ENCODE assay signal across 8 mouse cellular contexts in the genomic region with DNA sequence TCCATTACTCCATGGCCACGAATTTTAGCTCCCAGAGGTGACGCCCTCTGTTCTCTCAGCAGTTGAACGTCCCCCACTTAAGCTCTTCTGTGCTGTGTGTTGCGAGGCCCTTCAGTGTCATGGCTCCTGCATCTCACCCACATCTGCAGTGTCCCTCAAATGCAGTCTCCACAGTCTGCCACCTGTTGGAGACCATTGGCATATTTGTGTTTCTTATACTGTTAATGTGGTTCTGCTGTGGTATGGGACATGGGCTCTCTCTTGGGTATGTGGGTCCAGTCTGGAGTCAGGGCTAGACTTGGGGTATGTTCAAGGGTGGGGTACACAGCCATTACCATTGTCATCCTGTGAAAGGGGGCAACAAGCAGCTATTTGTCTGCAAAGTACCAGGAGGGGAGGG. TPM values are rescaled to one million over a fixed set of nuclear protein-coding genes. Genes with fewer than 3 reads are reported as not detected.
DNase-seq lines count a peak whose midpoint lies in the region; ATAC-seq and TF ChIP-seq lines count a peak whose summit lies in the region.

No protein-coding gene starts in this region.

- peaks cover 30% of the 10 kb centered on the region for H3K79me2 ChIP-seq in macrophage (ENCODE audit: inconsistent target)

- H3K9me3 ChIP-seq in heart, embryonic 15.5 days (replicated peaks), result no peaks in the 10 kb centered on the region
- H3K9me3 ChIP-seq in G1E (replicated peaks), result no peaks in the 10 kb centered on the region
- no peaks in the 10 kb centered on the region for H3K9me3 ChIP-seq in forebrain, postnatal 0 days (ENCODE audit: low read length)

- 62% methylated on average over 4 of the region's 4 CpGs for WGBS in heart, embryonic 15.5 days
- WGBS in forebrain, postnatal 0 days, result 78% methylated on average over 4 of the region's 4 CpGs
- 77% methylated on average over 4 of the region's 4 CpGs for WGBS in macrophage (ENCODE audit: missing documents)

- intact Hi-C loops in heart, postnatal 14 days (cut with DNase I), result loop anchor here (2.0 to 5.0 kb wide), 2 partner anchors 78 to 201 kb away; no protein-coding TSS in a partner anchor
- intact Hi-C loops in gastrocnemius, postnatal 14 days (cut with DNase I; ENCODE audit: low total_unique reads), result loop anchor here (5.0 kb wide), 1 partner anchor 79 kb away; no protein-coding TSS in a partner anchor

- peaks cover 20% of the 10 kb centered on the region for H3K4me1 ChIP-seq in heart, embryonic 15.5 days (replicated peaks)
- peaks cover 61% of the 10 kb centered on the region for H3K4me1 ChIP-seq in G1E (ENCODE audit: insufficient read depth, low read depth, low read length)
- peaks cover 25% of the 10 kb centered on the region for H3K4me1 ChIP-seq in forebrain, postnatal 0 days (ENCODE audit: insufficient read depth)

- peak; percentile 8; the same call in 1 of the 2 replicates for TF ChIP-seq CTCF in G1E (IDR thresholded peaks at IDR 0.05; ENCODE audit: low read depth, low read length)
- TF ChIP-seq CTCF in forebrain, postnatal 0 days (IDR thresholded peaks at IDR 0.05; ENCODE audit: low read depth), result peak; percentile 56

- H3K27me3 ChIP-seq in heart, embryonic 15.5 days, result no peaks in the 10 kb centered on the region
- no peaks in the 10 kb centered on the region; the same call in 1 of the 2 replicates for H3K27me3 ChIP-seq in G1E (ENCODE audit: insufficient read depth, low read length)
- H3K27me3 ChIP-seq in forebrain, postnatal 0 days (ENCODE audit: insufficient read depth, low read length), result no peaks in the 10 kb centered on the region

- no peak for DNase-seq in heart, postnatal 14 days
- peak; percentile 58 for DNase-seq in G1E (ENCODE audit: low spot score)
- no peak for DNase-seq in forebrain, postnatal 0 days
- no peak for DNase-seq in cerebellum, adult 18-20 months
- DNase-seq in gastrocnemius, postnatal 14 days, result no peak
- no peak for DNase-seq in yolk sac, embryonic 10.5 days (ENCODE audit: low spot score)

- no peak overlapping the region for H3K27ac ChIP-seq in heart, embryonic 15.5 days
- H3K27ac ChIP-seq in forebrain, postnatal 0 days (ENCODE audit: low read depth, low read length), result no peak overlapping the region
- no peak overlapping the region for H3K27ac ChIP-seq in macrophage

- H3K36me3 ChIP-seq in heart, embryonic 15.5 days, result peaks cover 42% of the 10 kb centered on the region
- peaks cover 76% of the 10 kb centered on the region for H3K36me3 ChIP-seq in G1E (replicated peaks)
- H3K36me3 ChIP-seq in forebrain, postnatal 0 days (ENCODE audit: insufficient read depth), result peaks cover 50% of the 10 kb centered on the region
- H3K36me3 ChIP-seq in macrophage (ENCODE audit: inconsistent target), result peaks cover 34% of the 10 kb centered on the region; the same call in 1 of the 2 replicates

- peak overlapping the region; percentile 100 for H3K4me3 ChIP-seq in heart, embryonic 15.5 days
- peak overlapping the region; percentile 91 for H3K4me3 ChIP-seq in G1E (ENCODE audit: low read depth, low read length)
- H3K4me3 ChIP-seq in forebrain, postnatal 0 days (ENCODE audit: low read depth, low read length), result no peak overlapping the region
- peak overlapping the region; percentile 72; the same call in 1 of the 2 replicates for H3K4me3 ChIP-seq in macrophage (ENCODE audit: inconsistent target)

- no peak for ATAC-seq in heart, embryonic 15.5 days (replicated peaks; ENCODE audit: insufficient number of reproducible peaks, insufficient read depth, low FRiP score, low read depth)
- ATAC-seq in G1E (ENCODE audit: extremely low read depth, insufficient number of reproducible peaks, low FRiP score, poor library complexity, severe bottlenecking), result peak; percentile 35
- ATAC-seq in forebrain, postnatal 0 days, result no peak

- peak overlapping the region; percentile 96 for H3K4me2 ChIP-seq in heart, embryonic 15.5 days
- peak overlapping the region; percentile 92; the same call in 1 of the 2 replicates for H3K4me2 ChIP-seq in forebrain, postnatal 0 days (ENCODE audit: low read depth)

- peak overlapping the region; percentile 99; the same call in 1 of the 2 replicates for H3K9ac ChIP-seq in heart, embryonic 15.5 days
- no peak overlapping the region for H3K9ac ChIP-seq in forebrain, postnatal 0 days

RNA-seq across cellular contexts. Expression of gene Adrm1, which starts 1.9 kb away (rescaled TPM):
- polyA plus RNA-seq in heart, embryonic 15.5 days (2015; fragmentation: Nextera tagmentation; extraction: Ambion mirVana), result 123 and 139 TPM in 2 replicates
- total RNA-seq in heart, postnatal 14 days (2021), result 10 to 100 TPM; 87.1 to 95.9 TPM
- total RNA-seq in G1E (2014; fragmentation: Nextera tagmentation), result 140 and 155 TPM in 2 replicates
- total RNA-seq in G1E (2017), result 66.4 and 74.4 TPM in 2 replicates
- 554 and 822 TPM in 2 replicates for polyA plus RNA-seq in G1E (2012)
- 133 and 168 TPM in 2 replicates for total RNA-seq in forebrain, postnatal 0 days (2014; rRNA removed)
- 219 and 222 TPM in 2 replicates for polyA plus RNA-seq in forebrain, postnatal 0 days (2015; fragmentation: Nextera tagmentation; extraction: Ambion mirVana)
- total RNA-seq in macrophage (2018; cell fraction: chromatin; rRNA removed), result 100 to 1,000 TPM in 16 of 26 experiments, 10 to 100 TPM in 10; 59.8 to 176 (median 112) TPM
- 100 to 1,000 TPM in 2 of 26 experiments, 10 to 100 TPM in 24; 64.0 to 129 (median 79.7) TPM for total RNA-seq in macrophage (2018; cell fraction: cytosol; rRNA removed)
- 100 to 1,000 TPM in 10 of 26 experiments, 10 to 100 TPM in 16; 61.1 to 141 (median 94.0) TPM for total RNA-seq in macrophage (2018; cell fraction: nucleus; rRNA removed)
- 52.2 to 95.7 TPM (median 55.8 TPM) in 3 replicates for polyA plus RNA-seq in macrophage (2018)
- total RNA-seq in gastrocnemius, postnatal 14 days (2021), result 10 to 100 TPM; 95.7 to 97.3 TPM

RNA-seq across cellular contexts. Expression of gene Lama5, which starts 52.5 kb away (rescaled TPM):
- polyA plus RNA-seq in heart, embryonic 15.5 days (2015; fragmentation: Nextera tagmentation; extraction: Ambion mirVana), result 21.9 and 29.1 TPM in 2 replicates
- total RNA-seq in heart, postnatal 14 days (2021), result 10 to 100 TPM; 43.1 to 63.7 TPM
- total RNA-seq in G1E (2014; fragmentation: Nextera tagmentation) (65.1 and 99.6 TPM in 2 replicates), G1E (2017) (25.4 and 25.5 TPM in 2 replicates)
- polyA plus RNA-seq in G1E (2012) (64.8 and 69.2 TPM in 2 replicates), macrophage (2018) (not detected in 3 replicates)
- 3.5 and 8.9 TPM in 2 replicates for total RNA-seq in forebrain, postnatal 0 days (2014; rRNA removed)
- 1.4 and 1.7 TPM in 2 replicates for polyA plus RNA-seq in forebrain, postnatal 0 days (2015; fragmentation: Nextera tagmentation; extraction: Ambion mirVana)
- 1 to 10 TPM in 3 of 26 experiments, under 1 TPM in 11, not detected in 12; 0.05 to 4.5 (median 0.12) TPM for total RNA-seq in macrophage (2018; cell fraction: chromatin; rRNA removed)
- under 1 TPM in 2 of 26 experiments, not detected in 24; under 0.01 to 0.10 TPM for total RNA-seq in macrophage (2018; cell fraction: cytosol; rRNA removed)
- 1 to 10 TPM in 1 of 26 experiments, under 1 TPM in 6, not detected in 19; 0.04 to 1.1 (median 0.08) TPM for total RNA-seq in macrophage (2018; cell fraction: nucleus; rRNA removed)
- total RNA-seq in gastrocnemius, postnatal 14 days (2021), result 10 to 100 TPM; 17.9 to 18.0 TPM

RNA-seq across cellular contexts. Expression of gene Osbpl2, which starts 54.1 kb away (rescaled TPM):
- 31.5 and 36.9 TPM in 2 replicates for polyA plus RNA-seq in heart, embryonic 15.5 days (2015; fragmentation: Nextera tagmentation; extraction: Ambion mirVana)
- 10 to 100 TPM; 33.4 to 35.7 TPM for total RNA-seq in heart, postnatal 14 days (2021)
- 20.9 and 25.6 TPM in 2 replicates for total RNA-seq in G1E (2014; fragmentation: Nextera tagmentation)
- 24.5 and 25.0 TPM in 2 replicates for total RNA-seq in G1E (2017)
- 16.3 and 22.0 TPM in 2 replicates for polyA plus RNA-seq in G1E (2012)
- total RNA-seq in forebrain, postnatal 0 days (2014; rRNA removed), result 63.0 and 64.2 TPM in 2 replicates
- polyA plus RNA-seq in forebrain, postnatal 0 days (2015; fragmentation: Nextera tagmentation; extraction: Ambion mirVana), result 61.0 and 69.8 TPM in 2 replicates
- total RNA-seq in macrophage (2018; cell fraction: chromatin; rRNA removed), result 10 to 100 TPM in 19 of 26 experiments, 1 to 10 TPM in 7; 4.9 to 39.6 (median 30.8) TPM
- total RNA-seq in macrophage (2018; cell fraction: cytosol; rRNA removed), result 10 to 100 TPM; 12.1 to 27.0 (median 22.8) TPM
- 10 to 100 TPM in 21 of 26 experiments, 1 to 10 TPM in 5; 4.2 to 29.3 (median 19.0) TPM for total RNA-seq in macrophage (2018; cell fraction: nucleus; rRNA removed)
- polyA plus RNA-seq in macrophage (2018), result 18.2 to 41.4 TPM (median 20.2 TPM) in 3 replicates
- 10 to 100 TPM; 15.8 to 17.2 TPM for total RNA-seq in gastrocnemius, postnatal 14 days (2021)
